Comparison of ENCODE assay signal across 17 mouse cellular contexts in genomic region chr1:123154558-123154957, GRCm38 (mm10).
"Had no signal": no experiment of that assay in that cellular context is flagged by ENCODE, and none has a peak within 500 bp of the region (broad histone marks: within the 10 kb centered on the region; RNA-seq: fewer than 3 reads in every experiment).

No protein-coding gene starts in this region.

- H3K4me3 ChIP-seq: intestine, embryonic 15.5 days; kidney, embryonic 15.5 days; limb, embryonic 12.5 days; liver, embryonic 13.5 days; lung, embryonic 15.5 days; midbrain, embryonic 12.5 days; neural tube, embryonic 13.5 days had no signal

- H3K9ac ChIP-seq: intestine, embryonic 15.5 days; kidney, embryonic 15.5 days; limb, embryonic 12.5 days; liver, embryonic 13.5 days; liver, postnatal 0 days; lung, embryonic 15.5 days; midbrain, embryonic 12.5 days; neural tube, embryonic 13.5 days had no signal

- H3K9me3 ChIP-seq: intestine, embryonic 15.5 days; kidney, embryonic 15.5 days; limb, embryonic 12.5 days; liver, embryonic 13.5 days; lung, embryonic 15.5 days; midbrain, embryonic 12.5 days; neural tube, embryonic 13.5 days had no signal

- H3K4me2 ChIP-seq: intestine, embryonic 15.5 days; kidney, embryonic 15.5 days; limb, embryonic 12.5 days; liver, embryonic 13.5 days; lung, embryonic 15.5 days; midbrain, embryonic 12.5 days; neural tube, embryonic 13.5 days had no signal

- H3K27me3 ChIP-seq: intestine, embryonic 15.5 days; kidney, embryonic 15.5 days; limb, embryonic 12.5 days; liver, embryonic 13.5 days; lung, embryonic 15.5 days; midbrain, embryonic 12.5 days; neural tube, embryonic 13.5 days had no signal

- ATAC-seq: intestine, embryonic 15.5 days; liver, postnatal 0 days; midbrain, embryonic 16.5 days had no signal

- H3K4me1 ChIP-seq: intestine, embryonic 15.5 days; kidney, embryonic 15.5 days; limb, embryonic 12.5 days; liver, embryonic 13.5 days; lung, embryonic 15.5 days; midbrain, embryonic 12.5 days; neural tube, embryonic 13.5 days had no signal

- H3K27ac ChIP-seq: intestine, embryonic 15.5 days; kidney, embryonic 15.5 days; limb, embryonic 12.5 days; liver, embryonic 13.5 days; lung, embryonic 15.5 days; midbrain, embryonic 12.5 days; neural tube, embryonic 13.5 days; stomach, postnatal 0 days had no signal

- H3K36me3 ChIP-seq: intestine, embryonic 15.5 days; kidney, embryonic 15.5 days; limb, embryonic 12.5 days; liver, embryonic 13.5 days; lung, embryonic 15.5 days; midbrain, embryonic 12.5 days; neural tube, embryonic 13.5 days had no signal

- DNase-seq: kidney, adult 18-20 months; kidney, postnatal 14 days; layer of hippocampus, postnatal 36 days; liver; liver, embryonic 13.5 days; liver, postnatal 0 days; lung, postnatal 14 days; thymus, adult 18-20 months; thymus, postnatal 14 days had no signal
